Mouse (Mus musculus) olfactory bulb, adult 2 months (tissue): Measurements from ENCODE around the gene Foxp4.

Source experiments
- CTCF ChIP-seq: fragments of 200-500 bp; IDR thresholded peaks from 2 replicates; pipeline ENCODE4 v1.5.1; 2012; ENCODE audit warnings: low read depth, mild to moderate bottlenecking, low read length, moderate library complexity; ENCODE audit not compliant: insufficient read depth
- POLR2A ChIP-seq: fragments of 200-500 bp; IDR thresholded peaks from 2 replicates; pipeline ENCODE4 v1.6.1; 2012; ENCODE audit warnings: mild to moderate bottlenecking, low read depth, low read length, moderate library complexity; ENCODE audit not compliant: insufficient read depth

GRCm38 (mm10) chr17:47946111-47946510 lies 21.7 kb upstream of the Foxp4 start:
- TF ChIP-seq POLR2A = no peak
- no peak for TF ChIP-seq CTCF
